In genomic region chr8:7131746-7132145, GRCm38 (mm10) we compare ENCODE assay signal across 11 mouse cellular contexts.
DNase-seq lines count a peak whose midpoint lies in the region; ATAC-seq lines count a peak whose summit lies in the region.
"Had no signal": no experiment of that assay in that cellular context is flagged by ENCODE, and none has a peak within 500 bp of the region (broad histone marks: within the 10 kb centered on the region; RNA-seq: fewer than 3 reads in every experiment).

No protein-coding gene starts in this region.

- no peaks in the 10 kb centered on the region for H3K9me3 ChIP-seq in heart, embryonic 13.5 days
- no peaks in the 10 kb centered on the region for H3K9me3 ChIP-seq in forebrain, embryonic 10.5 days
- no peaks in the 10 kb centered on the region for H3K9me3 ChIP-seq in limb, embryonic 10.5 days (replicated peaks)
- H3K9me3 ChIP-seq: heart, embryonic 10.5 days; liver, embryonic 12.5 days had no signal

- no peak for ATAC-seq in heart, embryonic 13.5 days (ENCODE audit: extremely low read depth, insufficient number of reproducible peaks, low FRiP score, low TSS enrichment)
- ATAC-seq: intestine, postnatal 0 days; liver, embryonic 12.5 days had no signal

- peak overlapping the region; percentile 0; the same call in 1 of the 2 replicates for H3K4me2 ChIP-seq in heart, embryonic 13.5 days
- H3K4me2 ChIP-seq: liver, embryonic 12.5 days had no signal

- H3K36me3 ChIP-seq in heart, embryonic 13.5 days, result no peaks in the 10 kb centered on the region
- H3K36me3 ChIP-seq in forebrain, embryonic 10.5 days (replicated peaks), result no peaks in the 10 kb centered on the region
- no peaks in the 10 kb centered on the region for H3K36me3 ChIP-seq in limb, embryonic 10.5 days
- H3K36me3 ChIP-seq: heart, embryonic 10.5 days; liver, embryonic 12.5 days had no signal

- DNase-seq in heart, postnatal 10 days, result no peak
- peak; percentile 1 for DNase-seq in 3134 (ENCODE audit: extremely low read depth, insufficient read length, low spot score)
- DNase-seq in forebrain, embryonic 10.5 days (ENCODE audit: extremely low spot score, low spot score), result no peak
- no peak for DNase-seq in limb, embryonic 10.5 days (ENCODE audit: low spot score)
- DNase-seq in adrenal gland, postnatal 10 days, result no peak
- DNase-seq in gastrocnemius, postnatal 36 days, result no peak
- DNase-seq in adrenal gland, postnatal 25 days, result no peak

- H3K27me3 ChIP-seq in heart, embryonic 13.5 days (replicated peaks), result no peaks in the 10 kb centered on the region
- no peaks in the 10 kb centered on the region for H3K27me3 ChIP-seq in forebrain, embryonic 10.5 days (ENCODE audit: poor library complexity, severe bottlenecking)
- no peaks in the 10 kb centered on the region for H3K27me3 ChIP-seq in limb, embryonic 10.5 days (ENCODE audit: low read depth, poor library complexity, severe bottlenecking)
- H3K27me3 ChIP-seq: liver, embryonic 12.5 days had no signal

- no peaks in the 10 kb centered on the region for H3K4me1 ChIP-seq in heart, embryonic 13.5 days
- peaks cover 5% of the 10 kb centered on the region; the same call in 1 of the 2 replicates for H3K4me1 ChIP-seq in forebrain, embryonic 10.5 days
- peaks cover 5% of the 10 kb centered on the region; the same call in 1 of the 2 replicates for H3K4me1 ChIP-seq in limb, embryonic 10.5 days
- H3K4me1 ChIP-seq: liver, embryonic 12.5 days had no signal

- 38% methylated on average over 4 of the region's 4 CpGs for WGBS in heart, embryonic 13.5 days
- WGBS in forebrain, embryonic 10.5 days, result 70% methylated on average over 4 of the region's 4 CpGs
- WGBS in limb, embryonic 10.5 days, result 59% methylated on average over 4 of the region's 4 CpGs

- intact Hi-C loops in heart, postnatal 10 days (cut with DNase I), result no loop called here
- intact Hi-C loops in gastrocnemius, postnatal 36 days (cut with DNase I), result no loop called here

- no peak overlapping the region for H3K4me3 ChIP-seq in heart, embryonic 13.5 days
- no peak overlapping the region for H3K4me3 ChIP-seq in forebrain, embryonic 10.5 days
- no peak overlapping the region for H3K4me3 ChIP-seq in limb, embryonic 10.5 days
- H3K4me3 ChIP-seq: heart, embryonic 10.5 days; liver, embryonic 12.5 days had no signal

- H3K9ac ChIP-seq in heart, embryonic 13.5 days, result no peak overlapping the region
- H3K9ac ChIP-seq: liver, embryonic 12.5 days had no signal

- H3K27ac ChIP-seq in heart, embryonic 13.5 days (replicated peaks), result no peak overlapping the region
- H3K27ac ChIP-seq in forebrain, embryonic 10.5 days, result peak overlapping the region; percentile 44; the same call in 1 of the 2 replicates
- H3K27ac ChIP-seq in limb, embryonic 10.5 days, result peak overlapping the region; percentile 36; the same call in 1 of the 2 replicates
- H3K27ac ChIP-seq: heart, embryonic 10.5 days; liver, embryonic 12.5 days had no signal
